Mouse (Mus musculus): ENCODE data around the gene Fars2.

DNA sequence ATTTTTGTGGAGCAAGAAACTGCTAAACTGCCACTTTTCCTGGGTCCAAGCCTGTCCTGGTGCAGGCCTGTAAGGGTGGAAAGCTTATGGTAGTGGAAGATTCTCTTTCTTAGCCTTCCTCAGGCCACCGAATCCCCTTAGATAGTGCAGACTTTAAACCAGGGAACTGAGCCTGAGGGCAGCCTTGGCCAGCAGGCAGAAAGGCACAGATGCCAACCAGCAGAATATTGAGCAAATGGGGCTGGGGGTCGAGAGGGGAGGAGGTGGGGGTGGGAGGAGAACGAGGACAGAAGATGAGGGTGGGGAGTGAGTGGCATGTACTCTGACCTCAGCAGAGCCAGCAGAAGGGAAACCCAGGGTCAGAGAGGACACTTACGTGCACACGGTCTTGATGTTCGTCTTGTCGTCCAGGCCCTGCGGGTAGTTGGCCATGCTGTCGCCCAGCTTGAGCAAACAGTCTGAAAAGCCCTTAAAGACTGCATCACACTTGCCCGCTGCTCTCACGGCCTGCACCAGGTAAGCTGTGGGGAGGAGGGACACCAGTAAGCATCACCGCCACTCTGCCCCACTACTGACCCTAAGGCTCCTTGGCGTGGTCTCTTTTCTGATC is 612.6 kb downstream of the Fars2 start:
- TF ChIP-seq POLR2A (IDR thresholded peaks at IDR 0.05; ENCODE audit: borderline replicate concordance, insufficient read depth, low read length) (no peak), CTCF (IDR thresholded peaks at IDR 0.05; ENCODE audit: borderline replicate concordance, insufficient read depth, low read depth, low read length) (no peak)
